Mouse (Mus musculus): ENCODE measurements around the gene Bpifa6.

Bpifa6 gene

DNA sequence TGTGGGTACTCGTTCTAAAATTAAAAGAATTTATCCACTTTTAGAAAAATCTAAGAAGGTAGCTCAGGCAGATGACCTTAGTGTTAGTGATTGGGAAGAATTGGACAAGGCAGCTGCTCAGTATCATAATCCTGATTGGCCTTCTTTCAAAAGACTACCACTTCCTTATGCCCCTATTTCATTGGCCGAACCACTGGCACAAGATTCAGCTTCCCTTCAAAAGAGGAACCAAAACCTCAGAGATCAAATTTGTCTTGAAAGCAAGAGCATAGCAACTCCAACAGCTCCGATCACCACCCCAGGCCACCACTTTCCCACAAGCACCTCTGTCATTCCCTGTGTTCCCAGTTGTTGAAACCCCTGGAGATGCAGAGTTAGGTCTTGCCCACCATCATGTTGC lies 70.0 kb downstream of the Bpifa6 start:
- DNase-seq: no peak

All from cerebellum, adult 11 months (tissue).